Mouse (Mus musculus) olfactory bulb, adult 2 months (tissue): Measurements from ENCODE around the gene Etv1.

Source experiments
- CTCF ChIP-seq: fragments of 200-500 bp; IDR thresholded peaks from 2 replicates; pipeline ENCODE4 v1.5.1; 2012; ENCODE audit warnings: low read depth, mild to moderate bottlenecking, low read length, moderate library complexity; ENCODE audit not compliant: insufficient read depth
- POLR2A ChIP-seq: fragments of 200-500 bp; IDR thresholded peaks from 2 replicates; pipeline ENCODE4 v1.6.1; 2012; ENCODE audit warnings: mild to moderate bottlenecking, low read depth, low read length, moderate library complexity; ENCODE audit not compliant: insufficient read depth

DNA sequence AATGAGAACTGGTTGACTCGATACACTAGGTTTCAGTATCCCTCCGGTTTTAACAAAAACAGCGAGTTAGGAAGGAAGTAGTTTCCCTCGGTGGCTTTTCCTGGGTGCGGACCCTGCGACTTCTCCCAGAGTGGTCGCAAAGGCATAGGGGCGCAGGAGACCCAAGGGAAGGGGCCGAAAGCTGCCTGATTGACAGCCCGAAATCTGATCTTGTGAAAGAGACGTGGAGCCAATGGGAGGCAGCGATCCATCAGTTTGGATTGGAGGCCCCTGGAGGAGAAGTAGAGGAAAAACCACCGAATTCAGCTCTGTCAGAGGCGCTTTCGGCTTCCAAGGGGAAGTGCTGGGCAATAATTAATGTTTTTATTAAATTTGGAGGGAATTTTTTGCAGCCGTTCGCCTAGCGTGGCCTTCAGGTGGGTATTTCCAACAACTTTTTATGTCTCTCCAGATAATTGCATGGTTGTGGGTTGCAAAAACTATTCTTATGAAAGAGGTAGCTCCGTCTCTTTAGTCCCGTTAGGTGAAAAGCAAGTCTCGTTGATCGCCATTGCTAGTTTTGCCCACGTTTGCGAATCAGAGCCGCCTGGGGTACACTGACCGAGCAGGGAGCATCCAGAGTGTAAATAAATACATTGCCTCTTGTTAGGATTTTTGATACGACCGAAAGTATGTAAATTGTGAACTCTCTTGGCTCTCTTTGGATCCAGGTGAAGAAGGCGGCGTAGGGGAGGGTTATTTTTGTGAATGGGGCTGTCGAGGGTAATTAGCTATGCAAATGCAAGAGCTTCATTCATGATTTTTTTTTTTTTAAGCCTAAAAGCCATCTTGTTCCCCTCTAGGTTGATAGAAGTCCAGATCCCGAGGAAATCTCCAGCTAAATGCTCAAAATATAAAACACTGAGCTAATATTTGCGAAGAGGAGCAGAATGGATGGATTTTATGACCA, 1.1 kb downstream of the Etv1 start:
- TF ChIP-seq CTCF (0 out of 2 replicates have a peak, but pooled peaks have one; percentile 15), POLR2A (no peak)
